Mouse (Mus musculus) urinary bladder, postnatal 36 days (tissue): Measurements from ENCODE around the gene Lrrc36.

Source experiments
- DNase-seq, 2 experiments: peaks; one replicate each; pipeline ENCODE4 v3.0.0; 2022; ENCODE audit warnings: low spot score in 2 of 2, mixed read lengths in 1 of 2

Gene Lrrc36

GRCm38 (mm10) chr8:105482123-105482522 is 68.8 kb downstream of the Lrrc36 start:
- DNase-seq = no peak

- peak in 1 of 2 experiments; percentile 61 for DNase-seq
These were observed 70.0 kb downstream of the Lrrc36 start for GRCm38 (mm10) chr8:105483212-105484029.

GRCm38 (mm10) chr8:105484030-105484368 is 70.6 kb downstream of the Lrrc36 start:
- DNase-seq = no peak

- peak in 1 of 2 experiments; percentile 70 for DNase-seq
These were observed 71.0 kb downstream of the Lrrc36 start for GRCm38 (mm10) chr8:105484392-105484791.

GRCm38 (mm10) chr8:105488082-105488481 is 74.7 kb downstream of the Lrrc36 start:
- DNase-seq = no peak

GRCm38 (mm10) chr8:105489281-105489680 is 75.9 kb downstream of the Lrrc36 start:
- DNase-seq = no peak

GRCm38 (mm10) chr8:105493495-105493894 is 80.1 kb downstream of the Lrrc36 start:
- no peak for DNase-seq

GRCm38 (mm10) chr8:105494566-105494965 is 81.2 kb downstream of the Lrrc36 start:
- DNase-seq = no peak

GRCm38 (mm10) chr8:105495350-105496302 is 82.3 kb downstream of the Lrrc36 start:
- no peak for DNase-seq

- peak; percentile 85 to 89 for DNase-seq
These were observed 83.2 kb downstream of the Lrrc36 start, which contains the start of gene Zdhhc1 for GRCm38 (mm10) chr8:105496439-105497180. Zdhhc1 (minus strand) TSS chr8:105496902.

- no peak for DNase-seq
These were observed 86.4 kb downstream of the Lrrc36 start for GRCm38 (mm10) chr8:105499787-105500186.

GRCm38 (mm10) chr8:105504617-105505016 is 91.2 kb downstream of the Lrrc36 start:
- no peak for DNase-seq

- peak in 1 of 2 experiments; percentile 26 for DNase-seq
These were observed 93.6 kb downstream of the Lrrc36 start for GRCm38 (mm10) chr8:105506977-105507376.

- DNase-seq = no peak
These were observed 95.4 kb downstream of the Lrrc36 start for GRCm38 (mm10) chr8:105508758-105509157.

- no peak for DNase-seq
These were observed 96.8 kb downstream of the Lrrc36 start for GRCm38 (mm10) chr8:105509997-105510735.
